9 mouse cellular contexts compared by ENCODE assay signal in the genomic region with DNA sequence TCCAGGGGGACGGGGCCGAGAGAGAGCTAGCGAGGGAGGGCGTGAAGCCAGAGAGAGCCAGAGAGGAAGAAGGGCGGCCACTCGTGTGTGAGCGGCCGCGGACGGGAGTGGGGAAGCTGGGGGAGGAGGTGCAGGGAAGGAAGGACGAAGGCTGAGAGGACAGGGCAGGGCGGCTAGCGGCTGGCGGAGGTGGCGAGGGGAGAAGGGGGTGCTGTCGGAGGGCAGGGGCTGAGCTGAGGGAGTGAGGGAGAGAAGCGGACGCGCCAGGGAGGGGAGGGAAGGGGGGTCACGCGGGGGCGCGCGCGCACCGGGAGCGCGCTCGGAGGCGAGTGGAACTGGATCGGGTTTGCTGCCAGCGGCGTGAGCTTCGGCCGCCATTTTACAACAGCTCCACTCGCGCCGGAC. TPM values are rescaled to one million over a fixed set of nuclear protein-coding genes. Genes with fewer than 3 reads are reported as not detected.
DNase-seq lines count a peak whose midpoint lies in the region; ATAC-seq and TF ChIP-seq lines count a peak whose summit lies in the region.
"Not testable (repeated sequence)": the region's sequence is repeated elsewhere in the genome, so short reads cannot be mapped to it uniquely, and the experiment has no call there.
"Had no signal": no experiment of that assay in that cellular context is flagged by ENCODE, and none has a peak within 500 bp of the region (broad histone marks: within the 10 kb centered on the region; RNA-seq: fewer than 3 reads in every experiment).

No protein-coding gene starts in this region.

- DNase-seq in G1E (ENCODE audit: low spot score), result not testable (repeated sequence)
- peak; percentile 36 for DNase-seq in cerebellum, adult 9-11 months
- DNase-seq in heart, postnatal 10 days, result peak; percentile 16 to 40
- DNase-seq in midbrain, postnatal 0 days (ENCODE audit: low spot score), result peak; percentile 4

- H3K4me2 ChIP-seq in forebrain, embryonic 13.5 days, result peak overlapping the region; percentile 51
- peak overlapping the region; percentile 57 for H3K4me2 ChIP-seq in kidney, embryonic 15.5 days
- H3K4me2 ChIP-seq in liver, embryonic 15.5 days, result peak overlapping the region; percentile 40
- peak overlapping the region; percentile 45 for H3K4me2 ChIP-seq in midbrain, postnatal 0 days (ENCODE audit: low read depth, low read length, poor library complexity, severe bottlenecking)
- peak overlapping the region; percentile 46 for H3K4me2 ChIP-seq in stomach, embryonic 15.5 days

- H3K27me3 ChIP-seq in G1E (ENCODE audit: insufficient read depth, low read length); forebrain, embryonic 13.5 days; kidney, embryonic 15.5 days; liver, embryonic 15.5 days; midbrain, postnatal 0 days (ENCODE audit: insufficient read depth, low read length); stomach, embryonic 15.5 days (replicated peaks): not testable (repeated sequence)

- H3K9ac ChIP-seq in forebrain, embryonic 13.5 days; liver, embryonic 15.5 days; stomach, embryonic 15.5 days: not testable (repeated sequence)
- 0 out of 2 replicates have a peak overlapping the region, but pooled peaks have one; percentile 23 for H3K9ac ChIP-seq in kidney, embryonic 15.5 days
- 0 out of 2 replicates have a peak overlapping the region, but pooled peaks have one; percentile 44 for H3K9ac ChIP-seq in midbrain, postnatal 0 days (replicated peaks; ENCODE audit: low read length, poor library complexity, severe bottlenecking)

- H3K9me3 ChIP-seq in G1E (replicated peaks); forebrain, embryonic 13.5 days (replicated peaks); kidney, embryonic 15.5 days (replicated peaks); liver, embryonic 15.5 days (replicated peaks); midbrain, postnatal 0 days (ENCODE audit: low read length); stomach, embryonic 15.5 days: not testable (repeated sequence)

- ATAC-seq in G1E (ENCODE audit: extremely low read depth, insufficient number of reproducible peaks, low FRiP score, poor library complexity, severe bottlenecking), result peak; percentile 76
- ATAC-seq in forebrain, embryonic 13.5 days, result peak; percentile 99
- peak; percentile 99 for ATAC-seq in kidney, embryonic 15.5 days (replicated peaks; ENCODE audit: low FRiP score)
- peak; percentile 99 for ATAC-seq in liver, embryonic 15.5 days (ENCODE audit: insufficient read depth)
- peak; percentile 99 for ATAC-seq in midbrain, postnatal 0 days (ENCODE audit: low FRiP score)
- peak; percentile 95 for ATAC-seq in stomach, embryonic 15.5 days (ENCODE audit: insufficient read depth, low FRiP score, low read depth)

- WGBS in forebrain, embryonic 13.5 days, result 2% methylated on average over 12 of the region's 38 CpGs
- under 1% methylated on average over 14 of the region's 38 CpGs for WGBS in kidney, embryonic 15.5 days
- 1% methylated on average over 17 of the region's 38 CpGs for WGBS in liver, embryonic 15.5 days (ENCODE audit: insufficient replicate concordance)
- 2% methylated on average over 6 of the region's 38 CpGs for WGBS in midbrain, postnatal 0 days
- under 1% methylated on average over 18 of the region's 38 CpGs for WGBS in stomach, embryonic 15.5 days

- not testable (repeated sequence) for H3K4me1 ChIP-seq in G1E (ENCODE audit: insufficient read depth, low read depth, low read length); forebrain, embryonic 13.5 days; kidney, embryonic 15.5 days; liver, embryonic 15.5 days (replicated peaks); midbrain, postnatal 0 days (ENCODE audit: insufficient read depth, low read length); stomach, embryonic 15.5 days

- not testable (repeated sequence) for H3K4me3 ChIP-seq in G1E (ENCODE audit: low read depth, low read length)
- peak overlapping the region; percentile 34 for H3K4me3 ChIP-seq in forebrain, embryonic 13.5 days
- peak overlapping the region; percentile 41 for H3K4me3 ChIP-seq in kidney, embryonic 15.5 days (replicated peaks)
- H3K4me3 ChIP-seq in liver, embryonic 15.5 days (replicated peaks), result peak overlapping the region; percentile 32
- peak overlapping the region; percentile 38 for H3K4me3 ChIP-seq in midbrain, postnatal 0 days (ENCODE audit: low read depth, low read length)
- H3K4me3 ChIP-seq in stomach, embryonic 15.5 days (replicated peaks), result peak overlapping the region; percentile 38

- H3K27ac ChIP-seq in forebrain, embryonic 13.5 days; kidney, embryonic 15.5 days; liver, embryonic 15.5 days (replicated peaks); stomach, embryonic 15.5 days: not testable (repeated sequence)
- 0 out of 2 replicates have a peak overlapping the region, but pooled peaks have one; percentile 38 for H3K27ac ChIP-seq in midbrain, postnatal 0 days (ENCODE audit: low read depth, low read length)

- not testable (repeated sequence) for H3K36me3 ChIP-seq in G1E (replicated peaks); forebrain, embryonic 13.5 days (ENCODE audit: poor library complexity, severe bottlenecking); kidney, embryonic 15.5 days; liver, embryonic 15.5 days (replicated peaks); midbrain, postnatal 0 days (ENCODE audit: insufficient read depth, low read length); stomach, embryonic 15.5 days

- intact Hi-C loops in heart, postnatal 10 days (cut with DNase I), result not testable (repeated sequence)

- TF ChIP-seq CTCF in G1E (IDR thresholded peaks at IDR 0.05; ENCODE audit: low read depth, low read length); midbrain, postnatal 0 days (IDR thresholded peaks at IDR 0.05): not testable (repeated sequence)

RNA-seq across cellular contexts. Expression of a gene that starts 9.7 kb away (rescaled TPM):
- not detected in 2 replicates for total RNA-seq in G1E (2014; fragmentation: Nextera tagmentation)
- total RNA-seq in G1E (2017), result 0.06 and 0.16 TPM in 2 replicates
- not detected in 2 replicates for polyA plus RNA-seq in G1E (2012)
- not detected in 2 replicates for polyA plus RNA-seq in forebrain, embryonic 13.5 days (2015; fragmentation: Nextera tagmentation; extraction: Ambion mirVana)
- total RNA-seq in heart, postnatal 10 days (2021), result not detected
- not detected in 2 replicates for polyA plus RNA-seq in kidney, embryonic 15.5 days (2015; fragmentation: Nextera tagmentation; extraction: Ambion mirVana)
- not detected in 2 replicates for polyA plus RNA-seq in liver, embryonic 15.5 days (2015; fragmentation: Nextera tagmentation; extraction: Ambion mirVana)
- total RNA-seq in midbrain, postnatal 0 days (2014; rRNA removed), result not detected in 2 replicates
- not detected in 2 replicates for polyA plus RNA-seq in midbrain, postnatal 0 days (2015; fragmentation: Nextera tagmentation; extraction: Ambion mirVana)
- polyA plus RNA-seq in stomach, embryonic 15.5 days (2015; fragmentation: Nextera tagmentation; extraction: Ambion mirVana), result not detected in 2 replicates
- total RNA-seq: layer of hippocampus, postnatal 25 days had no signal

RNA-seq across cellular contexts. Expression of a gene that starts 40.1 kb away (rescaled TPM):
- total RNA-seq in G1E (2014; fragmentation: Nextera tagmentation) (not detected in 2 replicates), G1E (2017) (not detected in 2 replicates)
- not detected in 2 replicates for polyA plus RNA-seq in G1E (2012)
- polyA plus RNA-seq in forebrain, embryonic 13.5 days (2015; fragmentation: Nextera tagmentation; extraction: Ambion mirVana), result not detected in 2 replicates
- under 1 TPM; 0.45 to 0.97 TPM for total RNA-seq in heart, postnatal 10 days (2021)
- polyA plus RNA-seq in kidney, embryonic 15.5 days (2015; fragmentation: Nextera tagmentation; extraction: Ambion mirVana), result 2.4 TPM in 1 of 2 replicates, not detected in the other
- polyA plus RNA-seq in liver, embryonic 15.5 days (2015; fragmentation: Nextera tagmentation; extraction: Ambion mirVana), result 0.10 and 0.21 TPM in 2 replicates
- not detected in 2 replicates for total RNA-seq in midbrain, postnatal 0 days (2014; rRNA removed)
- polyA plus RNA-seq in midbrain, postnatal 0 days (2015; fragmentation: Nextera tagmentation; extraction: Ambion mirVana), result not detected in 2 replicates
- 7.7 and 11.1 TPM in 2 replicates for polyA plus RNA-seq in stomach, embryonic 15.5 days (2015; fragmentation: Nextera tagmentation; extraction: Ambion mirVana)
- total RNA-seq: layer of hippocampus, postnatal 25 days had no signal

RNA-seq across cellular contexts. Expression of a gene that starts 44.1 kb away (rescaled TPM):
- total RNA-seq in G1E (2014; fragmentation: Nextera tagmentation) (not detected in 2 replicates), G1E (2017) (not detected in 2 replicates)
- polyA plus RNA-seq in G1E (2012), result not detected in 2 replicates
- not detected in 2 replicates for polyA plus RNA-seq in forebrain, embryonic 13.5 days (2015; fragmentation: Nextera tagmentation; extraction: Ambion mirVana)
- total RNA-seq in heart, postnatal 10 days (2021), result not detected
- polyA plus RNA-seq in kidney, embryonic 15.5 days (2015; fragmentation: Nextera tagmentation; extraction: Ambion mirVana), result not detected in 2 replicates
- not detected in 2 replicates for polyA plus RNA-seq in liver, embryonic 15.5 days (2015; fragmentation: Nextera tagmentation; extraction: Ambion mirVana)
- not detected in 2 replicates for total RNA-seq in midbrain, postnatal 0 days (2014; rRNA removed)
- not detected in 2 replicates for polyA plus RNA-seq in midbrain, postnatal 0 days (2015; fragmentation: Nextera tagmentation; extraction: Ambion mirVana)
- not detected in 2 replicates for polyA plus RNA-seq in stomach, embryonic 15.5 days (2015; fragmentation: Nextera tagmentation; extraction: Ambion mirVana)
- total RNA-seq: layer of hippocampus, postnatal 25 days had no signal
